Mouse (Mus musculus): Measurements from ENCODE around the gene Plcb1. TPM values are rescaled to one million over a fixed set of nuclear protein-coding genes. Genes with fewer than 3 reads are reported as not detected.

Gene Plcb1
- total RNA-seq, 2 experiments from 2014 or later, result 0.96 to 9.5 TPM

- no peak for ATAC-seq (replicated peaks; ENCODE audit: low FRiP score, poor library complexity, severe bottlenecking)
Observed at GRCm38 (mm10) chr2:135140576-135140975, 354.7 kb downstream of the Plcb1 start.

DNA sequence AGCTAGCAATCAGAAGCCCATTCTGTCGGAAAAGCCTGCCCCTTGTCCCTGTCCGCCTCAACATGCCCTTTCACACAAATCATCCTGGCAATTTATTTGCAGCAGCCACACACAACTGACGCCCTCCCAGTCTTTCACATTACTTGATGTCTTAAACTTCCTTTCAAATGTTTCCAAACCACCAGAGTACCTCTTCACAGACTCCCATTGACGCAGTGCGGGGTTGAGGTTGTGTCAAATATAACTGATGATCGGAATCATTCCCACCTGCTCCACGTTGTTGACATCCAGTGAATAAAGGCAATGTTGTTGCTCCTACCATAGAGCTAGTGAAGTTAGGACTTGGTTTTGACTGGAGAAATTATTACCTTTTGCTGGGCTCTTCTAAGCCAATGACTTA is 366.4 kb downstream of the Plcb1 start:
- no peak for ATAC-seq (replicated peaks; ENCODE audit: low FRiP score, poor library complexity, severe bottlenecking)

DNA sequence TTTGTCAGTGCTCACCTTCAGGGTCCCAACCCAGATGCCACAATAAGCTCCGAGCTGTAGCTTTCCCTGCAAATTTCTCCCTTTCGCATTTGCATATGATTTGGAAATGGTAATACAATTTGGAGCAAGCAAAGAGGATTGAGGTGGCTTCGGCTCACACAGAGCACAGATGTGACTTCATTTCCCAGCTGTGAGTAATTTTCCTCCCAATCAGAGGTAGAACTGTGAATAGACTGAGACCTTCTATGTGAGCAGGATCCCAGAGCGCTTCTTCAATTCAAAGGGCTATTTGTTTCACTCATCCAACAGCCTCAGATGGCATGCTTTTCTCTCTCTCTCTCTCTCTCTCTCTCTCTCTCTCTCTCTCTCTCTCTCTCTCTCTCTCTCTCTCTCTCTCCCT is 367.4 kb downstream of the Plcb1 start:
- no peak for ATAC-seq (replicated peaks; ENCODE audit: low FRiP score, poor library complexity, severe bottlenecking)

DNA sequence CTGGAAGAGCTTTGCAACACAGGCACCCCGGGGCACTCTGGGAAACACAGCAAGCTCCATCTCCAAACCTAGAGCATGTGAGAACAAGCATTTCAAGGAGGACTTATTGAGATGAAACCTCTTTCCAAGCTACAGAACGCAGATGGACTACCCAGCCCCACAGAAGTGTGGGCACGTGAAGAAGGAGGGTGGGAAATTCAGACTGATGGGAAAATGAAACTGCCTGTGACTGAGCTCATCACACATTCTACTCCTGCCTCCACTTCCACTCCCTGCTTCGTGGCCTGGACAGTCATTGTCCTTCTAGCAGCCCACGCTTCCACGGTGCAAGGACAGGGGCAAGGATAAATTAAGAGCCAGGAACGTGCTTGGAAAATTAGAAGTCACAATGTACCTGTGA is 370.2 kb downstream of the Plcb1 start:
- no peak for ATAC-seq (replicated peaks; ENCODE audit: low FRiP score, poor library complexity, severe bottlenecking)

- no peak for ATAC-seq (replicated peaks; ENCODE audit: low FRiP score, poor library complexity, severe bottlenecking)
Observed at GRCm38 (mm10) chr2:135157961-135158360, 372.1 kb downstream of the Plcb1 start.

DNA sequence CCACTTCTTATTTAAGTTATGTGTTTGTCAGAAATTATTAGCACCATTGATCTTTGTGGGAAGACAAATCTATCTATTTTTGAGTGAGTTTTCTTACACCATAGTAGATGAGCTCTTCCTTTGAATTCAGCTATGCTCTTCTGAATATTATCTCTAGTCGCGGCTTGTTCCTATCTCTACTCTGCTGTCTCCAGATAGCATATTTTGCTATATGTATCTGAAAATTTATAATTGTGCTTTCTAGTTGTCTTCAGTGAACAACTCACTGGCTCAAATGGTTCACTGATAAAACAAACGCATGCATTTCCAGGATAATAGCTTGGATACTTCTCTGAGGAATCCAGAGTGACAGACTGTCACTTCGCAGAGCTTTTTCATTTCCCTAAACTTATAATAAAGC is 375.8 kb downstream of the Plcb1 start:
- no peak for ATAC-seq (replicated peaks; ENCODE audit: low FRiP score, poor library complexity, severe bottlenecking)

- no peak for ATAC-seq (replicated peaks; ENCODE audit: low FRiP score, poor library complexity, severe bottlenecking)
Observed at GRCm38 (mm10) chr2:135165512-135165911, 379.6 kb downstream of the Plcb1 start.

DNA sequence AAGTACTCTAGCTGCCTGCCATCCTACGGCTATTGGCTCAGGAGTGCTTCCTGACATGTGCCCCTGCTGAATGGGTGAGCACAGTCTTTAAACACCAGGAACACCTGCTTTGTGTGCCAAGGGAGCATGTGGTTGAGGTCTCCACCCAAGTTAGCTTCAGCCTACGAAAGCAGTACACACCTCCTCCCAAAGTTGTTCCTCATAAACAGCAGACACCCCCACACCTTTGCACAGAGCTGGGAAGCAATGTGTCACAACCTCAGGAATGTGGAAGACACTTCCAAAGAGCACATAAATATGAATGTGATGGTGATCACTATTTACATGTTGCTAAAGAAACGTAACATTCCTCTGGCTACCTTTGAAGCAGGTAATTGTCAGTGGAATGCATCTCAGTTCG is 389.7 kb downstream of the Plcb1 start:
- ATAC-seq (replicated peaks; ENCODE audit: low FRiP score, poor library complexity, severe bottlenecking), result no peak

DNA sequence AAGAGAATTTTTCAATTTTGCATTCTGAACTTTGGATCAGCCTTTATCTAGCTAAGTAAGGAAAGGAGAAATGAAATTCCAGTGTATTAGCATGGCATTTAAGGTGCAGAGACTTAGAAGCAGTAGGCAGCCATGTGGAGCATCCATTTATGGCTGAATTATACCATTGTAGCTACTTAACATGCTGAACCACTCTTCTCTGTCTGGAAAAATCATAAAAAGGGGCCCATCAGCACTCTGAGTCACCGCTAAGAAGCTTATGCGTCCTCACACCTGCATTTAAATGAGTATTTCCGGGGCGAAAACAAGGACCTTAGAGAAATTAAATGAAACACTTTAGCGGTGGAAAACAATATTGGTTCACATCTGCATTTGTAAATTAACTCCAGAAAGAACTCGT is 401.8 kb downstream of the Plcb1 start:
- ATAC-seq (replicated peaks; ENCODE audit: low FRiP score, poor library complexity, severe bottlenecking), result no peak

DNA sequence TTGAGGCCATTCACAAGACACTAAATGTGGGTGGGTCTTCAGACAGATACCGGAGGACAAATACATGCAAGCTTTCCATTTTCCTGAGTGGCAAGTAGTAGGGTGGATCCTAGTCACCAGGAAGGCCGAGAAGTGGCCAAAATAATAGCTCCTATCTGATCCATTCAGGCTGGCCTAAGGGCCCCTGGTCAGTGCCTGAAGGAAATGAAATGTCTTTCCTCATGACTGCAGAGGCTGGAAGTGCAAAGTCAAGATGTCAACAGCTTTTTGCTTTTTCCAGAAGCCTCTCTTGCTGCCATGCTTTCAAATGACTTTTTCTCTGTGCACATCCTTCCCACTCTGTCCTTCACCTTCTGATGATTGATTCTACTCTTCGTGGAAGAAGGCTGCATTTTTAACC is 415.0 kb downstream of the Plcb1 start:
- ATAC-seq (replicated peaks; ENCODE audit: low FRiP score, poor library complexity, severe bottlenecking), result no peak

- no peak for ATAC-seq (replicated peaks; ENCODE audit: low FRiP score, poor library complexity, severe bottlenecking)
Observed at GRCm38 (mm10) chr2:135202390-135202789, 416.5 kb downstream of the Plcb1 start.

DNA sequence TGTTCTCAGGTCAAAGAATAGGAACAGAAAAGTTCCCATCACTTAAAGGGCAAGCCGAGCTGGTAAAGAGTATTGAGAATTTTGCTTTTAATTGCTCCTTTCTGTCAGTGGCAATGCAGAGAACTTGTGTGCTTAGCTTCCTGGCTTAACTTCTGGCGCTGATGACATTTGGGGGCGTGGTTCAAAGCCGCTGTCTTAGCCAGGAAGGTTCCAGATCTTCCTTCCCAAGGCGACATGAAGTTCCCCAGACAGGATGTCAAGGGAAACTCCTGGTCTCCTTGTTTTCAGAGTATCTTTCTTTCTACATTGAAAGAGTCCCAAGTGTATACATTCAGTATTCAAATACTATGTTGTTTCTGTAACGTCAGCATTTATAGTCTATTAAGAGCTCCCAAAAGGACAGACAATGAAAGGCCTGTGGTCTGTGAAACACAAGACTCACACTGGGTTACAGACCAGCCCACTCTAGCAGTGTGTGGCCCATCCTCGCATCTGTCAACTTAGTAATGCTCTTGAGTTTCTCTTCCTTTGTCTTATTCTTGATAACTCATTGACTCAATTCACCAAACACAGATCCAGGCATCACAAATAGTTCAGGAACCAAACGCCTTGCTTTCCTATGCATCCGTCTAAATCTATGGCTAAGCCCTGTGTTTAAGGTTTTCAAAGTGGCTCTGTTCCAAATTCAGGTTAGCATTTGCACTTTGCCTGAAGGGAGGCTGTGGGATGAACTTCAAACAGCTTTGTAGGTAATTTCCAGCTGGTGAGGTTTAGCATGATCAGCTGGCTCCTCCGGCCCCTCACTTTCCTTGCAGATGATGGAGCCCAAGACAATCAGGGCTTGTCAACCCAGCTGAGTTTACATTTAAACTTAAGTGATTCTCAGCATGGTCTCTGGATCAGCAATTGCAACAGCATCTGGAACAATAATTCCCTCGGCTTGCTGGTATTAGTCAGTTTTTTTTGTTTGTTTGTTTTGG is 418.6 kb downstream of the Plcb1 start:
- ATAC-seq (replicated peaks; ENCODE audit: low FRiP score, poor library complexity, severe bottlenecking), result no peak

GRCm38 (mm10) chr2:135208890-135209289 is 423.0 kb downstream of the Plcb1 start:
- ATAC-seq (replicated peaks; ENCODE audit: low FRiP score, poor library complexity, severe bottlenecking), result no peak

DNA sequence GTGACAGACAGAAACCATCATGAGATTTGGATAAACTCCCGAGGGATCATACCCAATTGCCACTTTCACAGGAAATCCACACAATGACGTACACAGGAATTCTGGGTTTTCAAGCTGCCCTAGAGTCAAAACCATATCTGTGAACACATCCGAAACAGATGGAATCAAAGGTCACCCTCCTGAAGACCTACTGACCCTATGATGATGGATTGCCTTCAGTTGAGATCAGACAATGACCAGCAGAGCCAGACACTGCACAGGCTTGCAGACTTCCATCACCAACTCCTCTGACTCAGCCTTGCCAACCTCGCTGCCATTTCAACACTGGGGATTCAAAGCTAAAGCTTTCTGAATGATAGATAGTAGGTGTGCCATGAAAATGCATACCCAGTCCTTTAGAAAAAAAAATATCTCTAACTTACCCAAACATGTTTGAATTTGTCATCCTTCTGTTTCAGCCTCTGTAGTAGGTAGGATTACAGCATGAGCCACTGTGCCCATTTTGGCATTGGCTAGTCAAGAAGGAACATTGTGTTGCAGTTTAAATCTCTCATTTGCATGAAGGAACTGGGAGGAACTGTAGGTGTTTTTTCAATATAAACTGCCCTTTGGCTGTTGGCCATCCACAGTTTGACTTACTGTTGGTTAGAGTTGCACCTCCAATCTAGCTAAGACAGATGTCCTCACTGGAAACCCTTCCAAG is 429.0 kb downstream of the Plcb1 start:
- no peak for ATAC-seq (replicated peaks; ENCODE audit: low FRiP score, poor library complexity, severe bottlenecking)

GRCm38 (mm10) chr2:135219406-135219805 is 433.5 kb downstream of the Plcb1 start:
- ATAC-seq (replicated peaks; ENCODE audit: low FRiP score, poor library complexity, severe bottlenecking), result no peak

GRCm38 (mm10) chr2:135225604-135226025 is 439.7 kb downstream of the Plcb1 start:
- ATAC-seq (replicated peaks; ENCODE audit: low FRiP score, poor library complexity, severe bottlenecking), result no peak

GRCm38 (mm10) chr2:135230262-135230661 is 444.4 kb downstream of the Plcb1 start:
- ATAC-seq (replicated peaks; ENCODE audit: low FRiP score, poor library complexity, severe bottlenecking), result no peak

DNA sequence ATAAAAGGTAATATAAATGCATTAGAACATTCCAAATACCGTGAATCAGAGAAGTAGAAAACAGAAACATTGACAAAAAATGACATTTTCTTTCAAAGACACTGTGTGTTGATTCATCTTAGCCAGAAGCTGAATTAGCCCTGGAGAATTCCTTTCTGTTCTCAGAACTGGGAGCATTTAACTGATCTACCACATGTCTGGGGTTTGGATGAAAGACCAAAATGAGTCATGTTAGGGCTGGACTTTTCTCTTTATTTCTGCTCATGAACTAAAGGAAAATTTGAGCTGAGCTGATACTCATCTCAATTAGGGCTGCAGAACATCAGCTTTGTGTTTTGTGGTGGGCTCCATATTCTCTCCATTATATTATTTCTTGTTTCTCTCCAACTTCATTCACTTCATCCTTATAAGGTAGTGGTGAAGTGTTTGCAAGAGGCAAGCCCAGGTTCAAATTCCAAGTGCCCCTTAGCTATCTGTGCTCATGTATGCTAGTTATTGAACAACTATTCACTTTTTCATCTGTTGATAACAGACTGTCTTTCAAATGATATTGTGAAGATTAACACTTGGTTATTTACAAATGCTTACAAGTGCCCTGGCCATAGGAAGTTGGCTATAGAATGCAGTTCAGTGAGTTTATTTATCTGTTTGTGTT is 456.9 kb downstream of the Plcb1 start:
- ATAC-seq (replicated peaks; ENCODE audit: low FRiP score, poor library complexity, severe bottlenecking), result no peak

DNA sequence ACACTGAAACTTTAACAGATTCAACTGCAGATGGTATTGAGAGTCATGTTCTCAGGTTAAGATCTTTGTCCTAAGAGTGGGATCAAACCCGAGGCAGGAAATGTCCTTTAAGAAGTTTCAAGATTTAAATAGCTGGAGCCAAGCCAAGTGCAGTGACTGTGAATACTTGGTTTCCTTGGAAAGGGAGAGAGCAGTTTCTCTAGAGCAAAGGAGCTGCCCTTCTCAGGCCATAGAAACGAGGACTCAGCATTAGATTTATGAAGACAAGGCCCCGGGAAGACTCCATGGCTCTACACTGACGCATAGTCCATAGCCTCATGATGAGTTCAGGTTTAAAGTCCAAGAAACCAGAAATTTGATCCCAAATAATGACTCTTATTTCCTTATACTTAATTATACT is 457.9 kb downstream of the Plcb1 start:
- no peak for ATAC-seq (replicated peaks; ENCODE audit: low FRiP score, poor library complexity, severe bottlenecking)

DNA sequence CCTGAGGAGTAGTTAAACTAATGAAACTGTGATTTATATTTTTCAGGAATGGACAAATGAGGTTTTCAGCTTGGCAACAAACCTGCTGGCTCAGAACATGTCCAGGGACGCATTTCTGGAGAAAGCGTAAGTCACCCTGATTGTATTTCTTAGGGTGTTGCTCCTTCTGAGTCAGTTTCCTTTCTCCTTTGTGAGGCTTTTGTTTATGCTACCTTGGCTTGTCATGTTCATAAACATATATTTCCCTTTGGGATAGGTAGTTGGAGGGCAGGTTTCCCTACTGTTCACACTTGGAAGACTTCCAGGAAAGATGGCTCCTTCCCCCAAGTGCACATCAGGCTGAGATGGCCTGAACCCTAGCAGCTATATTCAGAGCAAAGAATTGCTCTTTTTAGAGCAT is 464.1 kb downstream of the Plcb1 start:
- ATAC-seq (replicated peaks; ENCODE audit: low FRiP score, poor library complexity, severe bottlenecking), result no peak

All from erythroblast, adult 5-6 weeks (primary cell).